In the genomic region with DNA sequence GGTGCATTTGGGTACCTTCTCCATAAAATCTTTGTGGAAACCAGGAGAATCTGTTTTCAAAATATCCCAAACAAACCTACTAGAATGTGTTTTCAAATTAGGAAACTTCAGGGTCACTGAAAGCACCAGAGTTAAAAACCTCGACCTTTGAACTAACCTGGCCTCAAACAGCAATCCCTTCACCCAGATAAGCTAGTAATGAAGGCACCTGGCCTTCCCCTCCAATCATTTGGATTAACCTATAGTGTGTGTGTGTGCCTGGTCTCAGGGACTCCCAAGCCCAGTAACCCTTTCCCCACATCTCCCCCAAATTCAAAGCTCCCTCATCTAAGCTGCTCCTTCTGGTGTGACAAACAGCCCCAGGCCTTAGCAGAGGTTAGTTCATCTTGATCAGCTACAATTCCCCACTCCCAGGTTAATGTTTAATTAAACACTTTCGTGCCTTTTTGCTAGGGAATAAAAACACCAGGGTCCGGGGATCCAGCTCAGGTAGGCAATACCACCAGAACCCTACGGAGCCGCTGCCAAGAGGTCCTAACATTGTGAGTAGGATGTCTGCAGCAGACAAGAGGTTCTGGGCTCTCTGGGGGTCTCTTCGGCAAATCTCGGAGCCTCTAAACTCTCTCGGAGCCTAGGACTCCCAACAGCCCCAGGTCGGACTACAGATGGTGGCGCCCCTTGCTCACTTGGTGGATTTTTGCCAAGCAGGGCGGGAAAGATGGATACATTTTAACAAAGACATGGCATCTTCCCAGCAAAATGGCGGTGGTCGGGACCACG, we compare ENCODE assay signal across 8 mouse cellular contexts. TPM values are rescaled to one million over a fixed set of nuclear protein-coding genes. Genes with fewer than 3 reads are reported as not detected.
DNase-seq lines count a peak whose midpoint lies in the region; ATAC-seq and TF ChIP-seq lines count a peak whose summit lies in the region.

No protein-coding gene starts in this region.

- H3K4me2 ChIP-seq in intestine, embryonic 14.5 days (ENCODE audit: low read length) = peak overlapping the region; percentile 92
- peak overlapping the region; percentile 81 for H3K4me2 ChIP-seq in liver, embryonic 15.5 days

- 44% methylated on average over 14 of the region's 14 CpGs for WGBS in intestine, embryonic 14.5 days
- WGBS in liver, embryonic 15.5 days (ENCODE audit: insufficient replicate concordance) = 54% methylated on average over 14 of the region's 14 CpGs

- H3K27ac ChIP-seq in ES-E14 (ENCODE audit: insufficient read depth, low read depth, low read length, poor library complexity, severe bottlenecking) = no peak overlapping the region
- H3K27ac ChIP-seq in intestine, embryonic 14.5 days (ENCODE audit: low read depth) = peak overlapping the region; percentile 97; the same call in 1 of the 2 replicates
- peak overlapping the region; percentile 72 for H3K27ac ChIP-seq in liver, embryonic 15.5 days (replicated peaks)

- peak overlapping the region; percentile 90; the same call in 1 of the 2 replicates for H3K9ac ChIP-seq in ES-E14 (ENCODE audit: insufficient read depth, low read depth, low read length, poor library complexity, severe bottlenecking)
- H3K9ac ChIP-seq in intestine, embryonic 14.5 days (ENCODE audit: low read length) = peak overlapping the region; percentile 99
- H3K9ac ChIP-seq in liver, embryonic 15.5 days = no peak overlapping the region; the same call in 1 of the 2 replicates

- peaks cover 8 to 21% of the 10 kb centered on the region in 2 experiments; a peak in 2 of 4 replicates for H3K4me1 ChIP-seq in ES-E14 (ENCODE audit: control insufficient read depth in 2 of 2, insufficient read depth in 2 of 2, low read length in 2 of 2, poor library complexity in 1 of 2)
- peaks cover 38% of the 10 kb centered on the region for H3K4me1 ChIP-seq in intestine, embryonic 14.5 days (replicated peaks; ENCODE audit: control insufficient read depth, insufficient read depth, low read length)
- peaks cover 57% of the 10 kb centered on the region for H3K4me1 ChIP-seq in liver, embryonic 15.5 days (replicated peaks)

- ATAC-seq in intestine, embryonic 14.5 days (replicated peaks; ENCODE audit: low FRiP score, low TSS enrichment, low read depth) = no peak
- no peak for ATAC-seq in liver, embryonic 15.5 days (ENCODE audit: insufficient read depth)

- no peak for DNase-seq in ES-E14 (ENCODE audit: low read depth, low spot score)
- peak; percentile 90 to 92 for DNase-seq in cerebellum, postnatal 10 days
- DNase-seq in intestine, embryonic 14.5 days (ENCODE audit: low spot score) = no peak
- DNase-seq in urinary bladder, postnatal 4 days (ENCODE audit: low spot score in 2 of 2) = no peak
- DNase-seq in frontal cortex, postnatal 25 days (ENCODE audit: low spot score in 2 of 2) = no peak
- DNase-seq in spleen, postnatal 36 days (ENCODE audit: low spot score in 2 of 2) = no peak
- DNase-seq in urinary bladder, postnatal 25 days (ENCODE audit: low spot score) = no peak

- no peaks in the 10 kb centered on the region for H3K36me3 ChIP-seq in ES-E14 (ENCODE audit: control insufficient read depth, insufficient read depth, low read length, poor library complexity, severe bottlenecking)
- no peaks in the 10 kb centered on the region for H3K36me3 ChIP-seq in intestine, embryonic 14.5 days (ENCODE audit: control insufficient read depth, insufficient read depth, low read length)
- H3K36me3 ChIP-seq in liver, embryonic 15.5 days (replicated peaks) = no peaks in the 10 kb centered on the region

- in situ Hi-C loops in ES-E14 (cut with MboI; ENCODE audit: low sequenced_read_pairs in 2 of 2, unreplicated experiment in 2 of 2) = no loop called here

- no peaks in the 10 kb centered on the region for H3K27me3 ChIP-seq in intestine, embryonic 14.5 days (replicated peaks; ENCODE audit: control insufficient read depth, insufficient read depth, low read length)
- H3K27me3 ChIP-seq in liver, embryonic 15.5 days = peaks cover 80% of the 10 kb centered on the region

- H3K4me3 ChIP-seq in ES-E14 (ENCODE audit: insufficient read depth in 1 of 2, low read depth in 1 of 2, low read length in 2 of 2, poor library complexity in 1 of 2, severe bottlenecking in 1 of 2) = peak overlapping the region in 1 of 2 experiments; percentile 76; a peak in 3 of 4 replicates
- peak overlapping the region; percentile 78 for H3K4me3 ChIP-seq in intestine, embryonic 14.5 days (ENCODE audit: low read depth, low read length)
- H3K4me3 ChIP-seq in liver, embryonic 15.5 days (replicated peaks) = peak overlapping the region; percentile 65

- no peaks in the 10 kb centered on the region for H3K9me3 ChIP-seq in ES-E14 (ENCODE audit: control insufficient read depth, insufficient read depth, low read depth, low read length)
- no peaks in the 10 kb centered on the region for H3K9me3 ChIP-seq in intestine, embryonic 14.5 days (ENCODE audit: control insufficient read depth, low read length)
- H3K9me3 ChIP-seq in liver, embryonic 15.5 days (replicated peaks) = no peaks in the 10 kb centered on the region

TF ChIP-seq in ES-E14, 5 proteins besides CTCF, POLR2A, EP300 and RAD21:
- TF ChIP-seq ZC3H11A (IDR thresholded peaks at IDR 0.05; ENCODE audit: borderline replicate concordance, low read depth, low read length) = no peak
- TF ChIP-seq ZNF384 (IDR thresholded peaks at IDR 0.05; ENCODE audit: low read depth, low read length) = no peak
- TF ChIP-seq HCFC1 (IDR thresholded peaks at IDR 0.05; ENCODE audit: borderline replicate concordance, insufficient read depth, low read length) = no peak
- no peak for TF ChIP-seq CHD2 (IDR thresholded peaks at IDR 0.05; ENCODE audit: low read depth, low read length)
- no peak for TF ChIP-seq MAFK (IDR thresholded peaks at IDR 0.05; ENCODE audit: insufficient read depth, low read depth, low read length)

RNA-seq across cellular contexts. Expression of a gene that starts 1.5 kb away (rescaled TPM):
- 39.9 and 41.0 TPM in 2 replicates for total RNA-seq in ES-E14 (2012; rRNA removed)
- polyA plus RNA-seq in intestine, embryonic 14.5 days (2014; fragmentation: Nextera tagmentation; extraction: Ambion mirVana) = 160 and 192 TPM in 2 replicates
- 118 and 121 TPM in 2 replicates for polyA plus RNA-seq in liver, embryonic 15.5 days (2015; fragmentation: Nextera tagmentation; extraction: Ambion mirVana)

RNA-seq across cellular contexts. Expression of a gene that starts 15.0 kb away (rescaled TPM):
- total RNA-seq in ES-E14 (2012; rRNA removed) = not detected in 2 replicates
- polyA plus RNA-seq in intestine, embryonic 14.5 days (2014; fragmentation: Nextera tagmentation; extraction: Ambion mirVana) = 1.0 and 1.1 TPM in 2 replicates
- polyA plus RNA-seq in liver, embryonic 15.5 days (2015; fragmentation: Nextera tagmentation; extraction: Ambion mirVana) = 0.17 TPM in 1 of 2 replicates, not detected in the other

RNA-seq across cellular contexts. Expression of a gene that starts 36.0 kb away (rescaled TPM):
- 25.4 and 28.5 TPM in 2 replicates for total RNA-seq in ES-E14 (2012; rRNA removed)
- polyA plus RNA-seq in intestine, embryonic 14.5 days (2014; fragmentation: Nextera tagmentation; extraction: Ambion mirVana) = 49.4 and 50.0 TPM in 2 replicates
- 47.9 and 55.1 TPM in 2 replicates for polyA plus RNA-seq in liver, embryonic 15.5 days (2015; fragmentation: Nextera tagmentation; extraction: Ambion mirVana)

RNA-seq across cellular contexts. Expression of a gene that starts 48.3 kb away (rescaled TPM):
- total RNA-seq in ES-E14 (2012; rRNA removed) = 358 and 380 TPM in 2 replicates
- 244 and 264 TPM in 2 replicates for polyA plus RNA-seq in intestine, embryonic 14.5 days (2014; fragmentation: Nextera tagmentation; extraction: Ambion mirVana)
- polyA plus RNA-seq in liver, embryonic 15.5 days (2015; fragmentation: Nextera tagmentation; extraction: Ambion mirVana) = 116 and 117 TPM in 2 replicates

Comparison
In these comparisons a context has a peak if more than half of its experiments do, and no peak if none do; other contexts are left out.
1. DNase-seq: peak in cerebellum, postnatal 10 days (2 of 2); none in ES-E14 (single experiment), intestine, embryonic 14.5 days (single experiment), urinary bladder, postnatal 4 days (0 of 2), frontal cortex, postnatal 25 days (0 of 2), spleen, postnatal 36 days (0 of 2) and urinary bladder, postnatal 25 days (single experiment).